Mouse (Mus musculus) hematopoietic multipotent progenitor cell, adult 10-12 weeks (in vitro differentiated cells): ENCODE results near the gene Tnnc2. TPM values are rescaled to one million over a fixed set of nuclear protein-coding genes. Genes with fewer than 3 reads are reported as not detected.

ENCODE experiments used
- polyA plus RNA-seq: library from polyadenylated mRNA; stranded (reverse); fragments of >175 nt; gene quantifications from 2 replicates; pipeline ENCODE4 v1.2.3, GENCODE M21; 2012; ENCODE audit warnings: low replicate concordance

Tnnc2 gene
- 0.18 TPM in 1 of 2 replicates, not detected in the other for polyA plus RNA-seq

DNA sequence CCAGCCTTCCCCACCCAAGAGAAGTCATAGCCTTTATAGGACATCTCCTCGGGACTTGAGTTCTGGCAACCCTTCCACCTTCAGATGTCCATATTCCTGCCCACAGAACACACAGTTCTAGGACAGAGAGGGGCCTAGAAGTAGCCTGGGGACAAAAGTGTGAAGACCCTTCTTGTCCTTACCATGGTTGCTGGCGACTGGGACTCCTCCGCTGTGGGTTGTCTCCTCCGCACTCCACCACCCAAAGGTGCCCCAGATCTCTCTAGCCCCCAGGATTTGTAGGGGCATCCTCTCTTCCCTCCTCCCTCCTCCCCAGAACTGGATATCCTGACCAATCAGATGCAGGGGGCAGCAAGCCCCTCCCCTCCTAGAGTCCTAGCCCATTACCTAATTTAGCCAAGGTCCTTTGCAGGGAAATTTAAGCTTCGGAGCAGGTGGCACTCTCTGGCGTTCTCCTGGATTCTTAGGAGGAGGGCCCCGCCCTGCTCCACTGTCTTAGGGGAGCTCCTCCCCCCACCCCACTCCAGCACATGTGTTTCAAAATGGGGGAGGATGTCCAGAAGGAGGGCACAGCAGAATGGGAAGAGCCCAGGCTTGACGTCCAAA, at the start of gene Tnnc2:
TSS of gene Tnnc2 (minus strand) at position 487 of the 606 bp plus-strand sequence.

GRCm38 (mm10) chr2:164828437-164828836, 48.7 kb upstream of the Tnnc2 start, which contains the start of gene Spata25:
Spata25 (minus strand) TSS chr2:164828537.

GRCm38 (mm10) chr2:164822636-164823165, 42.9 kb upstream of the Tnnc2 start, which contains the start of gene Zswim1:
Zswim1 (plus strand) TSS chr2:164822686.

GRCm38 (mm10) chr2:164804533-164805331, 25.0 kb upstream of the Tnnc2 start, which contains the start of the genes Acot8 and Zswim3:
Acot8 (minus strand) TSS chr2:164804882.
Zswim3 (plus strand) TSS chr2:164805098.

DNA sequence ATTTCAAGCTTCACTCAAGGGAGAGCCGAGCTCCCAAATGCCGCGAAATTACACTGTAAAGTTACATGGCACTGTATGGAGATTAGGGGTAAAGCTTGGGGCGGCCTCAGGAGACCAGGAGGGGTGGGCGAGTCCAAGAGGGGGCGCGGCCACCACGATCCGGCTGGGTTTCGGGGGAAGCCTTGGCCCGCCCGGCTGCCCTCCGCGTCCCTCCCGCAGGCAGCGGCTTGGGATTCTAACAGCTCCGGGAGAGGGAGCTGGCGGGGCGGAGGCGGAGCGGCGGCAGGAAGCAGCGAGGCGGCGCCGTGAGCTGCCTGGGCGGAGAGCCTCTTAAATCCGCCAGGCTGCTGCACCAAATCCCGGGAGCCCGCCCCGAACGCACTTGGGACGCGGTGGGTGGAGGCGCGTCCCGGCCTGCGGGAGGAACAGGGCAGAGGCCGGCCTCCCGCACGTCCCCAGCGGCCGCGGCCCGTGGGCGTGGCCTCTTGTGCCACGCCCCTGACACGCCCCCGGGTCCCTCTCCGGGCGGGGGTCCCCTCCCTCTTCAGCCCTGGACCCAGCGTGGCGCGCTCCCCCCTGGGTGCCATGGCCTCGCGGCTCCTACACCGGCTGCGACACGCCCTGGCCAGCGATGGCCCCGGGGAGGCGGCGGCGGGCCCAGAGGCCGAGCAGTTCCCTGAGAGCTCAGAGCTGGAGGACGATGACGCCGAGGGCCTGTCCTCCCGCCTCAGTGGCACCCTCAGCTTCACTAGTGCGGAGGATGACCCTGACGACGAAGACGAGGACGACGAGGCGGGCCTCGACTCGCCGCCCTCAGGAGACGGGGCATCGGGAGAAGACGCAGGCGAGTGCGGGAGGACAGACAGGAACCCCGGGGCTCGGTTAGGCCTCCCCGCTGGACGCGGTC, 6.0 kb upstream of the Tnnc2 start, which contains the start of gene Snx21:
TSS of gene Snx21 (plus strand) at position 343 of the 907 bp plus-strand sequence.

DNA sequence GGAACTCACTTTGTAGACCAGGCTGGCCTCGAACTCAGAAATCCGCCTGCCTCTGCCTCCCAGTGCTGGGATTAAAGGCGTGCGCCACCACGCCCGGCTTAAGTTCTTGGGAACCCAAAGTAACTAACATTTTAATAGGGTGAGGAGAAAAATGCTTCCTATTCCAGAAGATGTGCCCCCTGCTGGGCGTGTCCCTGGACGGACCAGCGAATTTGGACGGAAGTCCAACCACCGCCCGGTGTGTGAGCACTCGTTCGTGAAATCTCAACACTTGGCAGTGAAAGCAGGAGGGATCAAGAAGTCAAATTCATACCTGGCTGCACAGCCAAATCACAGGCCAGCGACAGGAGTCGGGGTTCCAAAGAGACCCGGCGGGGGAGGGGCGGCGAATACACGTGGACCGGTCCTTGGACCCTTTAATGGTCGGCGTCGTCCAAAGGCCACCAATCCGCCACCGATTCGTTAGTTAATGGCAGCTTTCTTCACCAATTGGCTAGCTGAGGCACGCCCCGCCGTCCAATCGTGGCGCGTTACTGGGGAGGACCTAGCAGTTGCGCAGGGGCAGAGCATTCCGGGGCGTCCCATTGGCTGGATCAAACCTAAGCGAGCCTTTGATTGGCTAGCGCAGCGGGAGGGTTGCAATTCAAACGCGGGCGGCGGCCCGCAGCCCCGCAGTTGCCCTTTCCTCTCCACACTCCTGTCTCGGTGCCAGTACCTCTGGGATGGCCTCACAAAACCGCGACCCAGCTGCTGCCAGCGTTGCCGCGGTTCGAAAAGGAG, 10.3 kb downstream of the Tnnc2 start, which contains the start of gene Ube2c:
TSS of gene Ube2c (plus strand) at position 641 of the 780 bp plus-strand sequence.

DNA sequence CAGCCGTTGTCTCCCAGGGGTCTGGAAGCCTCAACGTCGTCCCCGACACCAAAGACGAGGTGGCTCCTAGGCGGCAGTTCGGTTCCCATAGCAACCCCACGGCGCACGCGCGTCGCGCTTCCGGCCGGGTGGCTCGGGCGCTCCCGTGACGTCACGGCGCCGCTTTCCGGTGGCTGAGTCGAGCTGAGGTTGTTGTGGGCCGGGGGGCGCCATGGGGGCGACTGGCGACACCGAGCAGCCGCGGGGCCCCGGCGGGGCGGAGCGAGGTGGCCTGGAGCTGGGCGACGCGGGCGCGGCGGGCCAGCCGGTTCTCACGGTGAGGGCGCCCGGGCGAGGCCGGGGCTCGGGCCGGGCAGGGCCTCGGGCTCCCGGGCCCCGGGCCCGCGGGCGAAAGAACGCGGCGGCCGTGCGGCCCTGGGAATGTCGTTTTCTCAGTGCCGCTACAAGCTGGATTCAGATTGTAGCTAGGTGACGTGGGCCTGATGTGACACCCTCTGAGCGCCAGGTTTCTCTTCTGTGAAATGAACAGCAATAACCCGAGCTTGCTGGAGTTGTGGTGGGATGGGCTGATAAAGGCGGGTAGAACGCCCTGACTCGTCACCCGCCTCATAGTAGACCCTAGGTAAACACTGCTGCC, 33.8 kb downstream of the Tnnc2 start, which contains the start of the genes Wfdc3 and Dnttip1:
TSS of gene Wfdc3 (minus strand) at position 89 of the 637 bp plus-strand sequence.
TSS of gene Dnttip1 (plus strand) at position 141 of the 637 bp plus-strand sequence.

Other genes starting within 250 kb of the Tnnc2 start
- gene Wfdc2, start 217.6 kb downstream of the Tnnc2 start, polyA plus RNA-seq: not detected in 2 replicates
- not detected in 2 replicates for gene Spint3, start 206.5 kb downstream of the Tnnc2 start, polyA plus RNA-seq
- not detected in 2 replicates for gene Wfdc6a, start 194.5 kb downstream of the Tnnc2 start, polyA plus RNA-seq
- gene Eppin, start 186.4 kb downstream of the Tnnc2 start, polyA plus RNA-seq: not detected in 2 replicates
- gene Wfdc6b, start 166.4 kb downstream of the Tnnc2 start, polyA plus RNA-seq: not detected in 2 replicates
- 0.04 TPM in 1 of 2 replicates, not detected in the other for gene Wfdc8, start 166.3 kb downstream of the Tnnc2 start, polyA plus RNA-seq
- gene Wfdc16, start 141.2 kb downstream of the Tnnc2 start, polyA plus RNA-seq: not detected in 2 replicates
- gene Wfdc10, start 123.9 kb downstream of the Tnnc2 start, polyA plus RNA-seq: not detected in 2 replicates
- not detected in 2 replicates for gene Wfdc9, start 123.4 kb downstream of the Tnnc2 start, polyA plus RNA-seq
- gene Wfdc11, start 105.9 kb downstream of the Tnnc2 start, polyA plus RNA-seq: not detected in 2 replicates
- gene Wfdc13, start 94.9 kb downstream of the Tnnc2 start, polyA plus RNA-seq: not detected in 2 replicates
- gene Spint4, start 81.5 kb downstream of the Tnnc2 start, polyA plus RNA-seq: not detected in 2 replicates
- gene Spint5, start 64.7 kb downstream of the Tnnc2 start, polyA plus RNA-seq: not detected in 2 replicates
- gene Wfdc3, start 34.0 kb downstream of the Tnnc2 start, polyA plus RNA-seq: not detected in 2 replicates
- gene Dnttip1, start 34.0 kb downstream of the Tnnc2 start, polyA plus RNA-seq: 50.1 and 129 TPM in 2 replicates
- gene Ube2c, start 10.1 kb downstream of the Tnnc2 start, polyA plus RNA-seq: 21.9 and 41.7 TPM in 2 replicates
- gene Snx21, start 5.9 kb upstream of the Tnnc2 start, polyA plus RNA-seq: 6.8 and 12.4 TPM in 2 replicates
- gene Acot8, start 24.9 kb upstream of the Tnnc2 start, polyA plus RNA-seq: 16.4 and 60.9 TPM in 2 replicates
- gene Zswim3, start 25.1 kb upstream of the Tnnc2 start, polyA plus RNA-seq: 1.6 and 1.9 TPM in 2 replicates
- gene Zswim1, start 42.7 kb upstream of the Tnnc2 start, polyA plus RNA-seq: 23.3 and 24.2 TPM in 2 replicates
- gene Spata25, start 48.6 kb upstream of the Tnnc2 start, polyA plus RNA-seq: 0.93 TPM in 1 of 2 replicates, not detected in the other
- 86.1 and 549 TPM in 2 replicates for gene Ctsa, start 52.9 kb upstream of the Tnnc2 start, polyA plus RNA-seq
- gene Neurl2, start 53.5 kb upstream of the Tnnc2 start, polyA plus RNA-seq: 11.3 and 15.6 TPM in 2 replicates
- gene Pltp, start 77.7 kb upstream of the Tnnc2 start, polyA plus RNA-seq: 47.5 and 54.7 TPM in 2 replicates
- gene Pcif1, start 99.3 kb upstream of the Tnnc2 start, polyA plus RNA-seq: 102 and 104 TPM in 2 replicates
- gene Zfp335, start 131.8 kb upstream of the Tnnc2 start, polyA plus RNA-seq: 53.1 and 93.7 TPM in 2 replicates
- gene Mmp9, start 160.8 kb upstream of the Tnnc2 start, polyA plus RNA-seq: 36.0 and 103 TPM in 2 replicates
- 0.58 and 2.7 TPM in 2 replicates for gene Slc12a5, start 180.8 kb upstream of the Tnnc2 start, polyA plus RNA-seq